Mouse (Mus musculus) cerebellum, postnatal 10 days (tissue): Measurements from ENCODE around the gene Lmbr1l.

Experiments used
- DNase-seq, 2 experiments: peaks; one replicate each; pipeline ENCODE4 v3.0.0; 2021; ENCODE audit warnings: mixed read lengths in 2 of 2

Gene Lmbr1l

DNA sequence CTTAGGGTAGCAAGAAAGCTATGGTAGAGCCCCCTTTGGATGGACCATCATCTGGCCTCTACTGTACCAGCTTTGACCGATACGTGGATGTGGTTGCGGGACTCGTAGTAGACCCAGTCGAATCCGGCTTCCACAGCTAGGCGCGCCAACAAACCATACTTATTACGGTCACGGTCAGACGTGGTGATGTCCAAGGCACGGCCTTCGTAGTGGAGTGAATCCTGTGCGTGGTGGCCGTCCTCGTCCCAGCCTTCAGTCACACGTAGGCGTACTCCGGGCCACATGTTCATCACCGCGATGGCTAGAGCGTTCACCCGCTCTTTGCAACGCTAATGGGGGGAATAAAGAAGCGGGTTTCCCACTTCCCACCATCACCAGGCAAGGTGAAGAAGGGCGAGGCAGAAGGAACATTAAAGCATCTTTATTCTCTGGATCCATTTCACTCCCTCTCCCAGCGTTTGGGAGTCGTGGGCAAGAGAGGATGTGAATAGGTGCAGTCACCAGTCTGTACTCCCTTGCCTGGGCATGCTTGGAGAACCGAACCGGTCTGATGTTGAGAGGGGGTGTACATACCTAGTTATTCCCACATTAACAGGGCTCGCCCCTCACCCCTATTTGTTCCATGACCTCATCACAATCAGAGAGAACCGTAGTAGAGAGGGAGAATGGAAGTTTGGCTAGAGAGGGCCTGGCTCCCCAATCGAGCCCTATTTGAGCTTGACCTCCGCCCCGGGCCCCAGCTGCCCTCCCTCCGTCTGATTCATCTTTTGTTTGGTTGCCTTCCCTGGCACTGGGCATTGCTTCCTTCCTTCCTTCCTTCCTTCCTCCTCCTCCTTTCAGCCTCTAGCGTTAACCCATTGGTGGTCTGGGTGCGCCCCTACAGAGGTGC is 23.0 kb downstream of the Lmbr1l start:
- peak in 1 of 2 experiments; percentile 40 for DNase-seq

DNA sequence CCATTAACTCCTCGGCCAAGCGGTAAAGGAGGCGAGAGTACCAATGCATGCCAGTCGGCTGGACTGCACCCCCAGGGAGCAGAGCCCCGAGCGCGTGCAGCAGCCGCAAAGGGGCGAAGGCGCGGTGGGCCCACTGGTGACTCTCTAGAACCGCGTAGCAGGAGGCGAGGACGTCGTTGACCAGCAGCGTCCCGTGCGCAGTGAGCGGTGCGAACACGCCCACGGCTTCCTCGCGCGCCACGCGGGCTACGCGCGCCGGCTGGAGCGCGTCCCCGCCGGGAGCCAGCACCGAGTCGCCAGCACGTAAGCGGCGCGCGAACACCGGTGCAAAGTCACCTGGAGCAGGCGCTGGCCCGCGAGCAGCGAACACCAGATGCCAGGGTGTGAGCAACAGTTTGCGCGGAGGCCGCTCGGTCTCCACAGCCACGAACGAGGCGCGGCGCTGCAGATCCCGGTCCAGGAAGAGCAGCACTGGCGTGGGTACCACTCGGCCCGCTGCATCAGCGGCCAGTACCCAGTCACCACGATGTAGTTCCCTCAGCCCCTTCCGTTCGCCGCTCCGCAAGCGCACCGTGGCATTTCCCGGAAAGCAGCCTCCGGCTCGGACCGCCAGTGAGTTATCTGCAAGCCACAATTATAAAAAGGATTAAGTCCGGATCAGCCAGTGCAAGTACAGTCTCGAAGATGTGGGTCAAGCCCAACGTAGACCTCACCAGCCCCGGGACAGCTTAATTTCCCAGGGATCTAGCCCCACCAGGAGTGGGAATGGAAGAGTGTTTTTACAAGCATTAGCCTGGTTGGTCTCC is 23.9 kb downstream of the Lmbr1l start, which contains the start of gene Rhebl1:
Rhebl1 (minus strand) TSS at position 601 of the 806 bp plus-strand sequence.
- peak; percentile 54 to 63 for DNase-seq

DNA sequence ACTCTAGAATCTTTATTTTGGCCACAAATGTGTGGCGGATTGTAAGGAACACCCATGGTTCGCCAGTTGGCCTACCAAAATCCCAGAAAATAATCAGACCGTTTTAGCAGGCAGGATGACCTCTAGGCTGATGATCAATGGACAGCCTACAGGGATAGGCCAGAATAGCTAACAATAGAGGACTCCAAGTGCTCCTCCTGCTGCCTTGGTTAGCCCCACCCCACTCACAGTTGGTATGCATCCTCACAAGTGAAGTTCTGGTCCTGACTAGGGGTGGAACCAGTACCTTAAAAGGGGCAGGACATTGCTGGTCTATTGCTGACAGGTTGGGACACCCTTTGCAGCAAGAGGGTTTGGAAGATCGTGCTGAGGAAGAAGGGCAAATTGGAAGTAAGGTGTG is 25.0 kb downstream of the Lmbr1l start:
- no peak for DNase-seq

DNA sequence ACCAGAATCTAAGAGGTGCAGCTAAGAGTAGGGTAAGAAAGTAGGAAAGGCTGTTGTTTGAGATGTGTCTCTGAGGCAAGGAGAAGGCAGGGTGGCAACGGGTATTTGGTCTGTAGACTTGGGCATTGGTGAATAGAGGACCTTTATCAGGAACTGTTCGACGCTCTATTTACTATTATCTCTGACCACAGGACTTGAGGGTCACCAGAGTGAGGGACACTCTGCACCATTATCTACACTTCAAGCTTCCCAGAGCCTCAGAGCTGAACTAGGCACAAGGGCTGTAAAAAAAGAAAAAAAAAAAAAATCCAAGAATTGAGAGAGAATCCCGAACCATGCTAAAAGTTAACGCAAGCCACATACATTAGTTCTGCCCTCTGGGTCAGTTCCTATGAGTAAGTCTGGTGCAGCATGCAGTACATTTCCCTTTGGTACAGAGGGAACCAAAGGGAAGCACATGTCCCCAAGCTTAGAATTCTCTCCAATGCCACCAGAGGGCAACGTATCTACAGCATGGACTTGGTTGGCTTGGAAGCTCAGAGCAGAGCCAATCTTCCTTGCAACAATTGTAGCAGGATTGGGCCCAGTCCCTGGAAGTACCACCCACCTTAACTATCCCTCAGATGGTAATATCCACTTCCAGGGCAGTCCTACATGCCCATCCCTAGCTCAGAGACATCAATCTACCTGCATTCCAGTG is 26.0 kb downstream of the Lmbr1l start:
- DNase-seq = peak; percentile 81 to 83

GRCm38 (mm10) chr15:98891198-98891742 is 26.8 kb downstream of the Lmbr1l start:
- no peak for DNase-seq

- peak in 1 of 2 experiments; percentile 61 for DNase-seq
These were observed 30.5 kb downstream of the Lmbr1l start for GRCm38 (mm10) chr15:98887526-98887925.

DNA sequence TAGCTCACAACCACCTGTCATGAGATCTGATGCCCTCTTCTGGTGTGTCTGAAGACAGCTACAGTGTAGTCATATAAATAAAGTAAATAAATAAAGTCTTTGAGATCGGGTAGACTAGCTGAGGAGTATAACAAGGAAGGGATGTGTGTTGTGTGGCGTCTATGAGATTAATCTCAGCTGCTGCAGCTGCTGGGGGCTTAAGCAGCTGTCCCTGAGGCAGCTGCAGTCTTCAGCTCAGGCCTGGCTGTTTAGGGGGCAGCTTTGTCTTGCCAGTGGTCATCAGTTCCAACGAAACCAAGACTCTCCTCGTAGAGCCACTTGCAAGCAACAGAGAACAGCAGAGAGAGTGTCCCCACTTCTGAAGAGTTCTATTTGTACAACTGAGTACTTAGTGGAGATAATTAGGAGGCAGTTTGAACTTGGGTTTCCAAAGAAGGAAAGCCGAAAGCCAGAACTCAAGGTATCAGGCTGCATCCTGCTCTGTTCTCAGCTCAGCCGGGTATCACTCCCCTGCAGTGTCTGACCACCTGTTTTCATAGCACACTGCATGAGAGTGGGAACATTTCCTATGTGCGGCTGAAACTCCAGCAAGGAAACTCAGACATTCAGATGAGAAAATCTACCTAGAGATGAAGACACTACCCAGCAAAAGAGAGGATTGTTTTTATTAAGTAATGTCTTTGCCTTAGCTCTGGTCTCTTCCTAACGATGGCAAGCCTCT is 31.2 kb downstream of the Lmbr1l start:
- DNase-seq = no peak

GRCm38 (mm10) chr15:98884106-98884505 is 33.9 kb downstream of the Lmbr1l start:
- DNase-seq = no peak

- no peak for DNase-seq
These were observed 34.4 kb downstream of the Lmbr1l start for GRCm38 (mm10) chr15:98883661-98884060.

- DNase-seq = no peak
These were observed 36.4 kb downstream of the Lmbr1l start for GRCm38 (mm10) chr15:98881656-98882008.

DNA sequence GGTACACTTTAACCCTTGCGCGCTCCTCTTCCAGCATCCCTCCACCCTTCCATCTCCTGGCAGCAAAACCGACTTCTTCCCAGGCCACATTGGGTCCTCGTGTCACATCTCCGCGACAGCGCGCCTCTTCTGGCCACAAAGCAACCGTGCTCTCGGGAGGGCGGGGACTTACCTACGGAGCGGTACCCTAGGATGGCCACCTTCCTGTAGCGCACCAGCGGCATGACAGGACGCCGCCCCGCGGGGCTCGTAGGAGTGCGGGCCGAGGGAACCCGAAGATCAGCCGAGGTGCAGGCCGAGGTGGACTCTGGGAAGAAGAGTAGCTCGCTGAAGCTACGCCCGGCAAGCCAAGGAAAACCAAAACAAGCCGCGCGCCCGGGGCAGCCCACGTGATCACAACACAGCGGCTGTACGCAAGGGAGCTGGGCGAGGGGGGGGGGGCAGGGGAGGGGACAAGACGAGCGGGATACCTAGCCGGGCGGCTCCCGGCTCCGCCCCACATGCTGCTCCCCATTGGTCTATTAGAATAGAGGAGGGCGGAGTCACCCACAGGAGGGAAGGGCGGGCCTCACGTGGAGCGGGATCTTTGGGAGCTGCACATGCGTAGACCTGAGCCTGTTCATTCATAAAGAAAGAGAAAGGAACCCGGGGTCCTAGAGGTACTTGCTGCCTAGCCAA is 36.9 kb downstream of the Lmbr1l start:
- DNase-seq = peak; percentile 94 to 97

DNA sequence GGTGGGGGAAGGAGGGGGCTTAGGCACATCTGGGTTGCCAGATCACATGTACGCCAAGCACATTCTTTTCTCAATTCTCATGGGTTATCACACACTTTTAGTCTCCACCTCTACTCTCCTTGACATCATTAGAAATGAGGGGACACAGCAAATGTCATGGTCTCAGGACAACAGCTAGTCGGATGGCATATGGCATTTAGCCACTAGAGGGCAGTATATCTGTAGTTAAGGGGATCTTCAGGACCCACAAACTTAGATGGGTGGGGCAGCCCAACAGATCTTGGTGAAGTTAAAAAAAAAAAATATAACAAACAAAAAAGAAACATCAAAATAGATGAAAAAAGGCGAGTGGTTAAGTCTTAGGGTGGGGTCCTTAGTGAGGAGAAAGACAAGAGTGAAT is 40.7 kb downstream of the Lmbr1l start:
- DNase-seq = peak; percentile 89 to 96

DNA sequence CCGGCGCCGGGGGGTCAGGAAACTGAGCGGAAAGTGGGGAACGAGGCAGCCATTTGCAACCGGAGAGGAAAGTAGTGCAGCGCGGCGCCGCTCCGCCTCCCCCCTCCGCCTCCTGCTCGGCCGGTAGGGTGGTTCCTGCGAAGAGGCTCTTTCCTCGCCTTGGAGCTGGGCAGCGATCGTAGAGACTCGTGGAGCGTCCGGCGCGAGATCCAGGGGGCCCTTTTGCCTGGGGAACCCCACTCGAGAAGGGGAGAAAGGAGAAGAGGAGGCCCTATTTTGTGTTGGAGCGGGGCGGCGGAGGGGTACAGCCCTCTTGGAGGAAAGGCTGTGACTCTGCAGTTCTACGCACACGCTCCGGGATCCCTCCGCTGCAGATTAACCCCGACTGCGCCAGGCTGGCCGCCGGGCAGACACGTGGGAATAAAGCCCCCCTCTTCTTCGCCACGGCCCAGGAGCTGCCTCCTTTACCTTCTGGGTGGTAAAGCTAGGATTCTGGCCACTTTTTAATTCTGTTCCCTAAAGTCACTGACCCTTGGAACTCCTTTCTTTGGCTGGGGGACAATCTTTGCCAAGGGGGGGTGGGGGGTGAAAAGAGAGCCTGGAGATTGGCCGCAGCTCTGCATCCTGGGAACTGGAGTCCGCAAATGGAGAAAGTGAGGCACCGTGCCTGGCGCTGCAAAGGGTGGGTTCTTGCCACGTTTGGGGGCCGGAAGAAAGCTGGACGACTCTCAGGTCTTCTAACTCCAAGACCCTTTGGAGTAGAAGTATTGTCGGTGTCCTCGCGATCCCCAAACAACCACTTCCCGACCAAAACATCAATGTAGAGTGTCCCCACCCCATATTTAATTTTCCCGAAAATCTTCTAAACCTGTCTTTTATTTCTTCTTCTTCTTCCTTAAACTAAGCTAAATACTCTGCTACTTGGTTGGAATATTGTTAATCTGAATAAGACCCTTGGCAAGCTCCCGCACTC is 45.8 kb downstream of the Lmbr1l start:
- DNase-seq = peak; percentile 95 to 97

- DNase-seq = no peak
These were observed 46.7 kb downstream of the Lmbr1l start, which contains the start of gene Kmt2d for GRCm38 (mm10) chr15:98871070-98871915. TSS of gene Kmt2d (minus strand) at chr15:98871204.

DNA sequence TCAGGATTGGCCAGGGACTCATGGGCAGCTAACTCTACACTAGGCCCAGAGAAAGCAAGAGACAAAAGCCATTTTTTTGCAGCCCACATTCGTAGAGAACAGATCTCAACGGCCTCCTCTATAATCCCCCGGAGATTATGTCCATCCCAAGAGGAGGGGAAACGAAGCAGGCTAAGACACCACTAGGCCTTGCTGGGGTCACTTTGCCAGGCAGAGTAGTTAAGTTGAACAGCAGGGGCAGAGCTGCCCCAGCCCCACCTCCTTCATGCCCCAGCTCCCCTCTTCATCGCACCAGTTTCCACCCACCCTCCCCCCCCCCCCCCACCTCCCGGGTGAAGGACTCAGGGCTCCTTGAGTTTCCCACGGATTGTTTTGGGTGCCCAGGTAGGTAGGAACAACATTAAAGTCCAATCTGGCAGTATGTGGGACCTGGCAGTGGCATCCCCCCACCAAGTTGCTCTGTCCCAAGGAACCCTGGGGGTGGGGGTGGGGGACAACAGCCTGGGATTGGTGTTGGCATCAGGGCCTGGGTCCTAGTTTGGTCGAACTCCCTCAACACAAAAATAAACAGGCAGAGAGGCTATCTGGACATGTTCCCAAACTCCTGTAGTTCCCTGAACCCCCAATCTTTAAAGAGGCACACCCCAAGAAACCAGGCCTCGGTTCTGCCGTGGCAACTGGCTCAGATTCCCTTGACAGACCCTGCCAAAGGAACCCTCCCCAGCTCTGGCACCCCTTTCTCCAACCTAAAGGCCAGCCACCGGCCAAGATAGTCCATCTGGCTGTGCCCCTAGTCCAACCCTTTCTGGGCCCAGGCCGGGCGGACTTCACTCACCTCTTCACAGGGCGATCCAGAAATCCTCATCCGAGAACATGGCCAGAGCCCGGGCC is 47.6 kb downstream of the Lmbr1l start:
- peak; percentile 82 to 89 for DNase-seq

GRCm38 (mm10) chr15:98869342-98870178 is 48.5 kb downstream of the Lmbr1l start:
- DNase-seq = peak in 1 of 2 experiments; percentile 40
